8 mouse cellular contexts compared by ENCODE assay signal in genomic region chr15:98566973-98567277, GRCm38 (mm10). TPM values are rescaled to one million over a fixed set of nuclear protein-coding genes. Genes with fewer than 3 reads are reported as not detected.
DNase-seq lines count a peak whose midpoint lies in the region; ATAC-seq and TF ChIP-seq lines count a peak whose summit lies in the region.

No protein-coding gene starts in this region.

- no peak for TF ChIP-seq POLR2A in embryonic fibroblast, embryonic 13.5 days (IDR thresholded peaks at IDR 0.05; ENCODE audit: low read depth, low read length)
- no peak for TF ChIP-seq POLR2A in olfactory bulb, adult 2 months (IDR thresholded peaks at IDR 0.05; ENCODE audit: insufficient read depth, low read depth, low read length)

- under 1% methylated on average over 15 of the region's 15 CpGs for WGBS in lung, postnatal 0 days
- WGBS in limb, embryonic 11.5 days, result under 1% methylated on average over 15 of the region's 15 CpGs
- WGBS in olfactory bulb, adult 2 months, result under 1% methylated on average over 15 of the region's 15 CpGs

- no peak for ATAC-seq in lung, postnatal 0 days
- no peak for ATAC-seq in limb, embryonic 11.5 days (ENCODE audit: insufficient number of reproducible peaks, low FRiP score, low TSS enrichment, low read depth)

- H3K9me3 ChIP-seq in lung, postnatal 0 days (ENCODE audit: low read length), result no peaks in the 10 kb centered on the region
- no peaks in the 10 kb centered on the region for H3K9me3 ChIP-seq in limb, embryonic 11.5 days (ENCODE audit: control insufficient read depth, low read length)

- H3K4me3 ChIP-seq in lung, postnatal 0 days (ENCODE audit: low read depth, low read length), result peak overlapping the region; percentile 88
- peak overlapping the region; percentile 81 for H3K4me3 ChIP-seq in embryonic fibroblast, embryonic 13.5 days (ENCODE audit: insufficient read depth, low read length)
- H3K4me3 ChIP-seq in limb, embryonic 11.5 days (ENCODE audit: low read depth, low read length), result peak overlapping the region; percentile 94
- H3K4me3 ChIP-seq in olfactory bulb, adult 2 months (ENCODE audit: insufficient read depth, low read depth, low read length), result peak overlapping the region; percentile 62

- no peak for DNase-seq in lung, postnatal 0 days (ENCODE audit: low spot score)
- DNase-seq in lung, adult 18-20 months, result no peak
- no peak for DNase-seq in limb, embryonic 11.5 days (ENCODE audit: low spot score)
- DNase-seq in cerebellum, adult 8-10 months, result no peak
- DNase-seq in ovary, postnatal 14 days (ENCODE audit: low spot score), result no peak
- DNase-seq in thymus, postnatal 14 days, result no peak

- peaks cover 11% of the 10 kb centered on the region; the same call in 1 of the 2 replicates for H3K4me1 ChIP-seq in lung, postnatal 0 days (ENCODE audit: insufficient read depth, low read depth, low read length)
- peaks cover 3% of the 10 kb centered on the region; the same call in 1 of the 2 replicates for H3K4me1 ChIP-seq in embryonic fibroblast, embryonic 13.5 days (ENCODE audit: control insufficient read depth, insufficient read depth, low read length)
- H3K4me1 ChIP-seq in limb, embryonic 11.5 days (ENCODE audit: control insufficient read depth, insufficient read depth, low read length), result peaks cover 18% of the 10 kb centered on the region
- peaks cover 7% of the 10 kb centered on the region; the same call in 1 of the 2 replicates for H3K4me1 ChIP-seq in olfactory bulb, adult 2 months (ENCODE audit: control insufficient read depth, insufficient read depth, low read length)

- no peak for TF ChIP-seq EP300 in lung, postnatal 0 days (IDR thresholded peaks at IDR 0.05)

- peak overlapping the region; percentile 81 for H3K4me2 ChIP-seq in lung, postnatal 0 days (replicated peaks; ENCODE audit: low read depth, low read length)
- H3K4me2 ChIP-seq in limb, embryonic 11.5 days (ENCODE audit: low read depth, severe bottlenecking), result peak overlapping the region; percentile 74

- H3K9ac ChIP-seq in lung, postnatal 0 days (replicated peaks; ENCODE audit: low read depth), result peak overlapping the region; percentile 91
- peak overlapping the region; percentile 91 for H3K9ac ChIP-seq in limb, embryonic 11.5 days (ENCODE audit: low read length)

- no peaks in the 10 kb centered on the region for H3K27me3 ChIP-seq in lung, postnatal 0 days (replicated peaks; ENCODE audit: insufficient read depth, low read length)
- H3K27me3 ChIP-seq in limb, embryonic 11.5 days (ENCODE audit: control insufficient read depth, insufficient read depth, low read length), result no peaks in the 10 kb centered on the region

- TF ChIP-seq CTCF in lung, postnatal 0 days (IDR thresholded peaks at IDR 0.05), result no peak
- no peak for TF ChIP-seq CTCF in embryonic fibroblast, embryonic 13.5 days (IDR thresholded peaks at IDR 0.05; ENCODE audit: borderline replicate concordance, insufficient read depth, low read length)
- no peak for TF ChIP-seq CTCF in olfactory bulb, adult 2 months (IDR thresholded peaks at IDR 0.05; ENCODE audit: insufficient read depth, low read depth, low read length)

- peak overlapping the region; percentile 99 for H3K27ac ChIP-seq in lung, postnatal 0 days (ENCODE audit: low read length)
- H3K27ac ChIP-seq in embryonic fibroblast, embryonic 13.5 days (ENCODE audit: insufficient read depth, low read length), result peak overlapping the region; percentile 74
- peak overlapping the region; percentile 82 for H3K27ac ChIP-seq in limb, embryonic 11.5 days (replicated peaks; ENCODE audit: low read depth, low read length)
- H3K27ac ChIP-seq in olfactory bulb, adult 2 months (ENCODE audit: insufficient read depth, low read depth, low read length), result 0 out of 2 replicates have a peak overlapping the region, but pooled peaks have one; percentile 65

- H3K36me3 ChIP-seq in lung, postnatal 0 days (ENCODE audit: insufficient read depth, low read length), result no peaks in the 10 kb centered on the region
- peaks cover 8% of the 10 kb centered on the region; the same call in 1 of the 2 replicates for H3K36me3 ChIP-seq in limb, embryonic 11.5 days (ENCODE audit: control insufficient read depth, insufficient read depth, low read length)

RNA-seq across cellular contexts. Expression of gene Ccnt1, which starts 3.8 kb away (rescaled TPM):
- 31.0 and 32.2 TPM in 2 replicates for polyA plus RNA-seq in lung, postnatal 0 days (2015; fragmentation: Nextera tagmentation; extraction: Ambion mirVana)
- polyA plus RNA-seq in embryonic fibroblast, embryonic 13.5 days (2011; ENCODE audit: insufficient read length, low read depth, missing spikeins), result 36.3 and 40.6 TPM in 2 replicates
- 62.9 and 66.2 TPM in 2 replicates for polyA plus RNA-seq in limb, embryonic 11.5 days (2014; fragmentation: Nextera tagmentation; extraction: Ambion mirVana)
- 109 TPM in 1 of 2 replicates, not detected in the other for polyA plus RNA-seq in olfactory bulb, adult 2 months (2012; ENCODE audit: insufficient read depth, insufficient read length, low replicate concordance, missing spikeins)

RNA-seq across cellular contexts. Expression of gene 4930415O20Rik, which starts 3.9 kb away (rescaled TPM):
- 0.31 TPM in 1 of 2 replicates, not detected in the other for polyA plus RNA-seq in lung, postnatal 0 days (2015; fragmentation: Nextera tagmentation; extraction: Ambion mirVana)
- not detected in 2 replicates for polyA plus RNA-seq in embryonic fibroblast, embryonic 13.5 days (2011; ENCODE audit: insufficient read length, low read depth, missing spikeins)
- polyA plus RNA-seq in limb, embryonic 11.5 days (2014; fragmentation: Nextera tagmentation; extraction: Ambion mirVana), result 0.29 TPM in 1 of 2 replicates, not detected in the other
- not detected in 2 replicates for polyA plus RNA-seq in olfactory bulb, adult 2 months (2012; ENCODE audit: insufficient read depth, insufficient read length, low replicate concordance, missing spikeins)

RNA-seq across cellular contexts. Expression of gene Kansl2, which starts 32.9 kb away (rescaled TPM):
- 50.4 and 56.0 TPM in 2 replicates for polyA plus RNA-seq in lung, postnatal 0 days (2015; fragmentation: Nextera tagmentation; extraction: Ambion mirVana)
- 91.2 and 117 TPM in 2 replicates for polyA plus RNA-seq in embryonic fibroblast, embryonic 13.5 days (2011; ENCODE audit: insufficient read length, low read depth, missing spikeins)
- polyA plus RNA-seq in limb, embryonic 11.5 days (2014; fragmentation: Nextera tagmentation; extraction: Ambion mirVana), result 152 and 156 TPM in 2 replicates
- not detected in 2 replicates for polyA plus RNA-seq in olfactory bulb, adult 2 months (2012; ENCODE audit: insufficient read depth, insufficient read length, low replicate concordance, missing spikeins)

RNA-seq across cellular contexts. Expression of gene Adcy6, which starts 43.0 kb away (rescaled TPM):
- 9.2 and 12.1 TPM in 2 replicates for polyA plus RNA-seq in lung, postnatal 0 days (2015; fragmentation: Nextera tagmentation; extraction: Ambion mirVana)
- polyA plus RNA-seq in embryonic fibroblast, embryonic 13.5 days (2011; ENCODE audit: insufficient read length, low read depth, missing spikeins), result 49.8 and 56.5 TPM in 2 replicates
- 16.2 and 18.9 TPM in 2 replicates for polyA plus RNA-seq in limb, embryonic 11.5 days (2014; fragmentation: Nextera tagmentation; extraction: Ambion mirVana)
- polyA plus RNA-seq in olfactory bulb, adult 2 months (2012; ENCODE audit: insufficient read depth, insufficient read length, low replicate concordance, missing spikeins), result 87.5 TPM in 1 of 2 replicates, not detected in the other
